Mouse (Mus musculus) forebrain, postnatal 0 days (tissue): Measurements from ENCODE around the gene Stim1. TPM values are rescaled to one million over a fixed set of nuclear protein-coding genes. Genes with fewer than 3 reads are reported as not detected.
A peak's percentile ranks its signal among the peaks of the same experiment; 100 is the strongest.

Experiments
- ATAC-seq: fragments of 200-750 bp; cut with Nextera tagmentation; 2 replicates; pipeline ENCODE4 v1.8.0; 2017; ENCODE audit warnings: mild to moderate bottlenecking, moderate library complexity
- DNase-seq: peaks from one replicate; pipeline ENCODE4 v3.0.0-alpha.2; 2015
- H3K27ac ChIP-seq: fragments of 300-500 bp; sonication (generic); 2 replicates; pipeline ENCODE4 v1.5.1; 2014; ENCODE audit warnings: low read depth, mild to moderate bottlenecking, antibody characterized with exemption, low read length, moderate library complexity, mixed read lengths
- H3K27me3 ChIP-seq: fragments of 300-500 bp; sonication (generic); 2 replicates; pipeline ENCODE4 v1.6.1; 2014; ENCODE audit warnings: mild to moderate bottlenecking, low read length, mixed read lengths; ENCODE audit not compliant: insufficient read depth
- H3K36me3 ChIP-seq: fragments of 300-500 bp; sonication (generic); 2 replicates; pipeline ENCODE4 v1.6.1; 2014; ENCODE audit warnings: mild to moderate bottlenecking, moderate library complexity; ENCODE audit not compliant: insufficient read depth
- H3K4me1 ChIP-seq: fragments of 300-500 bp; sonication (generic); 2 replicates; pipeline ENCODE4 v1.6.1; 2014; ENCODE audit warnings: antibody characterized with exemption; ENCODE audit not compliant: insufficient read depth
- H3K4me2 ChIP-seq: fragments of 300-500 bp; sonication (generic); 2 replicates; pipeline ENCODE4 v1.6.1; 2014; ENCODE audit warnings: low read depth, mild to moderate bottlenecking, moderate library complexity
- H3K4me3 ChIP-seq: fragments of 300-500 bp; sonication (generic); 2 replicates; pipeline ENCODE4 v1.5.1; 2014; ENCODE audit warnings: low read depth, low read length, mixed read lengths
- H3K9ac ChIP-seq: fragments of 300-500 bp; sonication (generic); 2 replicates; pipeline ENCODE4 v1.6.1; 2014; ENCODE audit warnings: mild to moderate bottlenecking
- H3K9me3 ChIP-seq: fragments of 300-500 bp; sonication (generic); 2 replicates; pipeline ENCODE4 v1.6.1; 2016; ENCODE audit warnings: low read length
- CTCF ChIP-seq: sonication (generic); IDR thresholded peaks from 2 replicates; pipeline ENCODE4 v1.5.1; 2016; ENCODE audit warnings: antibody characterized with exemption, control low read depth, low read depth
- WGBS: fragments of 180-500 bp; shearing (Covaris S2); extraction: QIAGEN DNeasy Blood & Tissue Kit; methylation state at CpG from one replicate; pipeline ENCODE4 v1.1.7; 2014; 5-methylcytosine and 5-hydroxymethylcytosine counted together
- polyA plus RNA-seq: library from polyadenylated mRNA; unstranded; fragments of >200 nt; fragmentation: Nextera tagmentation; extraction: Ambion mirVana; gene quantifications from 2 replicates; pipeline ENCODE4 v1.2.1, GENCODE M21; 2015
- total RNA-seq: library from RNA; depleted of rRNA; stranded (reverse); fragments of >200 nt; gene quantifications from 2 replicates; pipeline ENCODE4 v1.2.3, GENCODE M21; 2014

Stim1 gene
- total and polyA plus RNA-seq, 2 experiments from 2014 or later = 15.5 to 30.5 TPM

DNA sequence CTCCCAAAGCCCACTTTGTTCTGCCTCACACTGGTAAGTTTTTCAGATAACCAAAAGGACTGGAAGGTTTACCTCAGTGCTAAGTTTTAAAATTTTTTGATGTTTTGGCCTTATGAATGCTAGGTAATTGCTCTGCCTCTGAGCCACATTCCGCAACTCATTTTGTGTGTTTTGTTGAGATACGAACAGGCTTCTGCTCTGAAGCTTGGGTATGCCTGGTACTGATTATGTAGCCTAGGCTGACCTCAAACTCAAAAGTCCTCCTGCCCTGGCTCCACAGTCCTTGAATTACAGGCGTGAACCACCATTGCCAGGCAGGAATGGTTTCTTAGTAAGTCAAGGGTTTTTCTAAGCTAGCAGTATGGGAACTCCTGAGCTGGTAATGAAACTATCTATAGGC lies 90.5 kb downstream of the Stim1 start:
- WGBS = 96% methylated on average over 3 of the region's 3 CpGs
- no peak overlapping the region for H3K9ac ChIP-seq

DNA sequence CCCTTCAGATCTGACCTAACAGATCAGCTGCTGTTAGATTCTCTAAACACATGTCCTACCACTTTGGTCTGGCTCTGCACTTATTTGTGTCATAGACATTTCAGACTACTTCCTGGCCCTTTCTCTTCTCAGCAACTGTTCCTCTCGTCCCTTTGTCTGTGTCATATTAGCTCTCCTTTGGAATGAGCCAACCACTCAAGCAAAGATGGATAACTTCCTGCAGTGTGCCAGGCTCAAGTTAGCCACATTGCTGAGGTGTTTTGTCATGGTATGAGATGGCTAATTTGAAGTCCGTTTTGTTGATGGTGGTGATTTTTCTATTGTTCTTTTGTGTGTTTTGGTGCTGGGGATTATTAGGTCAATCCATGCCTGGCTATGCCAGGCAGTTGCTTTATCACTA lies 93.7 kb downstream of the Stim1 start:
- no peak for TF ChIP-seq CTCF
- no peak for DNase-seq

More for the DNA sequence above, 90.5 kb downstream of the Stim1 start:
- ATAC-seq (no peak), DNase-seq (no peak)
- no peaks in the 10 kb centered on the region for H3K27me3 ChIP-seq
- no peaks in the 10 kb centered on the region for H3K4me1 ChIP-seq
- H3K4me3 ChIP-seq = no peak overlapping the region
- H3K36me3 ChIP-seq = no peaks in the 10 kb centered on the region
- H3K4me2 ChIP-seq = no peak overlapping the region
- no peak for TF ChIP-seq CTCF
- no peak overlapping the region for H3K27ac ChIP-seq
- H3K9me3 ChIP-seq = no peaks in the 10 kb centered on the region

GRCm38 (mm10) chr7:102363853-102364252 lies 96.2 kb downstream of the Stim1 start:
- H3K4me2 ChIP-seq = no peak overlapping the region
- H3K9ac ChIP-seq = no peak overlapping the region
- ATAC-seq (no peak), DNase-seq (no peak)
- no peaks in the 10 kb centered on the region for H3K4me1 ChIP-seq
- H3K36me3 ChIP-seq = no peaks in the 10 kb centered on the region
- no peak overlapping the region for H3K4me3 ChIP-seq
- no peak overlapping the region for H3K27ac ChIP-seq
- TF ChIP-seq CTCF = no peak
- no peaks in the 10 kb centered on the region for H3K27me3 ChIP-seq
- H3K9me3 ChIP-seq = no peaks in the 10 kb centered on the region
- 96% methylated on average over 1 of the region's 1 CpGs for whole genome bisulfite sequencing

More for the DNA sequence above, 93.7 kb downstream of the Stim1 start:
- no peak overlapping the region for H3K27ac ChIP-seq
- no peaks in the 10 kb centered on the region for H3K27me3 ChIP-seq
- H3K4me3 ChIP-seq = no peak overlapping the region
- no peaks in the 10 kb centered on the region for H3K9me3 ChIP-seq
- H3K36me3 ChIP-seq = no peaks in the 10 kb centered on the region
- H3K4me1 ChIP-seq = no peaks in the 10 kb centered on the region
- ATAC-seq = no peak
- WGBS = 54% methylated on average over 2 of the region's 2 CpGs
- no peak overlapping the region for H3K9ac ChIP-seq
- H3K4me2 ChIP-seq = no peak overlapping the region

- WGBS = 30% methylated on average over 4 of the region's 4 CpGs
- no peak overlapping the region for H3K4me3 ChIP-seq
- no peaks in the 10 kb centered on the region for H3K9me3 ChIP-seq
- H3K27me3 ChIP-seq = no peaks in the 10 kb centered on the region
- H3K27ac ChIP-seq = no peak overlapping the region
- H3K4me1 ChIP-seq = no peaks in the 10 kb centered on the region
- H3K4me2 ChIP-seq = no peak overlapping the region
- no peak overlapping the region for H3K9ac ChIP-seq
- H3K36me3 ChIP-seq = no peaks in the 10 kb centered on the region
- ATAC-seq (peak; percentile 98), DNase-seq (peak; percentile 89)
- peak; percentile 40 for TF ChIP-seq CTCF
These were observed 102.1 kb downstream of the Stim1 start for GRCm38 (mm10) chr7:102369661-102370060.

- H3K9ac ChIP-seq = no peak overlapping the region
- H3K4me2 ChIP-seq = no peak overlapping the region
- DNase-seq (no peak), ATAC-seq (no peak)
- no peaks in the 10 kb centered on the region for H3K9me3 ChIP-seq
- no peaks in the 10 kb centered on the region for H3K4me1 ChIP-seq
- H3K36me3 ChIP-seq = no peaks in the 10 kb centered on the region
- H3K27me3 ChIP-seq = no peaks in the 10 kb centered on the region
- 86% methylated on average over 5 of the region's 5 CpGs for WGBS
- H3K27ac ChIP-seq = no peak overlapping the region
- no peak for TF ChIP-seq CTCF
- H3K4me3 ChIP-seq = no peak overlapping the region
These were observed 102.9 kb downstream of the Stim1 start for GRCm38 (mm10) chr7:102370526-102370925.

- Histone ChIP-seq H3K36me3 (no peaks in the 10 kb centered on the region), H3K4me2 (no peak overlapping the region), H3K27me3 (no peaks in the 10 kb centered on the region), H3K4me3 (no peak overlapping the region), H3K9me3 (no peaks in the 10 kb centered on the region), H3K27ac (no peak overlapping the region), H3K9ac (no peak overlapping the region), H3K4me1 (no peaks in the 10 kb centered on the region)
- no peak for TF ChIP-seq CTCF
- 96% methylated on average over 3 of the region's 3 CpGs for WGBS
- ATAC-seq (no peak), DNase-seq (no peak)
These were observed 105.9 kb downstream of the Stim1 start for GRCm38 (mm10) chr7:102373382-102374072.

GRCm38 (mm10) chr7:102383221-102383620 lies 115.6 kb downstream of the Stim1 start:
- no peak for TF ChIP-seq CTCF
- Histone ChIP-seq H3K4me2 (no peak overlapping the region), H3K9me3 (no peaks in the 10 kb centered on the region), H3K4me3 (no peak overlapping the region), H3K36me3 (no peaks in the 10 kb centered on the region), H3K27ac (no peak overlapping the region), H3K9ac (no peak overlapping the region), H3K4me1 (no peaks in the 10 kb centered on the region), H3K27me3 (no peaks in the 10 kb centered on the region)
- DNase-seq (no peak), ATAC-seq (no peak)
- WGBS = 84% methylated on average over 7 of the region's 7 CpGs
